Mouse (Mus musculus): ENCODE data around the gene Wdr95. TPM values are rescaled to one million over a fixed set of nuclear protein-coding genes. Genes with fewer than 3 reads are reported as not detected.

Wdr95 gene
- polyA plus RNA-seq, 1 experiment: 1.9 TPM

DNA sequence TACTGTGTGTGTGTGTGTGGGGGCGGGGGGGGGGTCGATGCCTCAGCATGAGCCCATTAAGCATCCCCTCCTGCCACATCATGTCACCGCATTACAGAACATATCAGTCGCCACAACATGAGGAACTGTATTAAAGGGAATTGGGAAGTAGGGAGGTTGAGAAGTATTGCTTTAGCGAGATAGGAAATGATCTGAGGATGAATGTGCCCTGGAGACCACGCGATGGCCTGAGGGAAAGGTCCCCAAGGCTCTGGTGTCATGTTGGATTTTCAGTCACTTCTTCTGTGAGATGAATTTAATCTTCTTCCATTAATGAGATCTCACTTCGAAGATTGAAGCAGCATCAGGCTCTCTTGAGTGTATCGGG is 130.9 kb downstream of the Wdr95 start:
- WGBS: 33% methylated on average over 9 of the region's 9 CpGs
- no peak for TF ChIP-seq CTCF (IDR thresholded peaks at IDR 0.05; ENCODE audit: control insufficient read depth, insufficient read depth, low read length)
- no peak for TF ChIP-seq POLR2A (IDR thresholded peaks at IDR 0.05; ENCODE audit: borderline replicate concordance, control insufficient read depth, low read depth, low read length)

DNA sequence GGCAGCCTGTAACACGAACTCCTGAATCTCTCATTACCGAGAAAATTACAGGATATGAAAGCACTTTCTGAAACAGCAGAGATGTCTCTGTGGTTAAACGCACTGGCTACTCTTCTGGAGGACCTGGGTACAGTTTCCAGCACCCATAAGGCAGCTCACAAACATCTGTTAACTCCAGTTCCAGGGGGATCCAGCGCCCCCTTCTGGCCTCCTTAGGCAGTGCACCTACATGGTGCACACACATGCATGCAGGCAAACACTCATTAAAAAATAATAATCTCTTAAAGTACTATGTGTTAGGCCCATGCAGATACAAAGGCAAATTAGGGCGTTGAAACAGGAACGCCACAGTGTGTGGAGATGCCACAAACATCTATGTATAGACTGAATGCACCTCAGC is 132.9 kb downstream of the Wdr95 start:
- 80% methylated on average over 6 of the region's 6 CpGs for WGBS
- no peak overlapping the region for H3K4me3 ChIP-seq (replicated peaks; ENCODE audit: control insufficient read depth, low read depth, low read length)
- H3K27ac ChIP-seq (ENCODE audit: control insufficient read depth, insufficient read depth, low read depth, low read length, poor library complexity): no peak overlapping the region
- H3K4me1 ChIP-seq (ENCODE audit: control insufficient read depth, insufficient read depth, low read length): no peaks in the 10 kb centered on the region
- TF ChIP-seq CTCF (IDR thresholded peaks at IDR 0.05; ENCODE audit: control insufficient read depth, insufficient read depth, low read length) (no peak), POLR2A (IDR thresholded peaks at IDR 0.05; ENCODE audit: borderline replicate concordance, control insufficient read depth, low read depth, low read length) (no peak)

More for the DNA sequence above, 130.9 kb downstream of the Wdr95 start:
- Histone ChIP-seq H3K4me3 (replicated peaks; ENCODE audit: control insufficient read depth, low read depth, low read length) (no peak overlapping the region), H3K4me1 (ENCODE audit: control insufficient read depth, insufficient read depth, low read length) (no peaks in the 10 kb centered on the region), H3K27ac (ENCODE audit: control insufficient read depth, insufficient read depth, low read depth, low read length, poor library complexity) (no peak overlapping the region)

Other genes starting within 250 kb of the Wdr95 start
- 1.9 TPM in 1 of 2 replicates, not detected in the other for gene Medag, start 116.9 kb upstream of the Wdr95 start, polyA plus RNA-seq (2011; ENCODE audit: insufficient read depth, insufficient read length, low replicate concordance, missing spikeins)
- gene Tex26, start 89.0 kb upstream of the Wdr95 start, polyA plus RNA-seq (2011; ENCODE audit: insufficient read depth, insufficient read length, low replicate concordance, missing spikeins): not detected in 2 replicates
- gene Hsph1, start 107.7 kb downstream of the Wdr95 start, polyA plus RNA-seq (2011; ENCODE audit: insufficient read depth, insufficient read length, low replicate concordance, missing spikeins): 19.9 and 27.3 TPM in 2 replicates
- 2.5 and 6.0 TPM in 2 replicates for gene B3glct, start 149.6 kb downstream of the Wdr95 start, polyA plus RNA-seq (2011; ENCODE audit: insufficient read depth, insufficient read length, low replicate concordance, missing spikeins)

Data from bone marrow, adult 2 months (tissue).